Mouse (Mus musculus) midbrain, postnatal 0 days (tissue): Measurements from ENCODE around the gene Stx6. TPM values are rescaled to one million over a fixed set of nuclear protein-coding genes. Genes with fewer than 3 reads are reported as not detected.
A peak's percentile ranks its signal among the peaks of the same experiment; 100 is the strongest.

ENCODE experiments used
- ATAC-seq: fragments of 200-750 bp; cut with Nextera tagmentation; 2 replicates; pipeline ENCODE4 v1.8.0; 2017; ENCODE audit warnings: moderate number of reproducible peaks, mild to moderate bottlenecking, moderate TSS enrichment, moderate library complexity; ENCODE audit not compliant: low FRiP score
- DNase-seq: peaks from one replicate; pipeline ENCODE4 v3.0.0-alpha.2; 2015; ENCODE audit warnings: low spot score
- H3K27ac ChIP-seq: fragments of 300-500 bp; sonication (generic); 2 replicates; pipeline ENCODE4 v1.5.1; 2014; ENCODE audit warnings: low read depth, mild to moderate bottlenecking, low read length, mixed read lengths
- H3K27me3 ChIP-seq: fragments of 300-500 bp; sonication (generic); 2 replicates; pipeline ENCODE4 v1.6.1; 2014; ENCODE audit warnings: low read length, control low read depth, mixed read lengths; ENCODE audit not compliant: insufficient read depth
- H3K36me3 ChIP-seq: fragments of 300-500 bp; sonication (generic); 2 replicates; pipeline ENCODE4 v1.6.1; 2014; ENCODE audit warnings: low read length, control low read depth, mixed read lengths; ENCODE audit not compliant: insufficient read depth
- H3K4me1 ChIP-seq: fragments of 300-500 bp; sonication (generic); 2 replicates; pipeline ENCODE4 v1.6.1; 2014; ENCODE audit warnings: mild to moderate bottlenecking, control low read depth, antibody characterized with exemption, low read length, mixed read lengths; ENCODE audit not compliant: insufficient read depth
- H3K4me2 ChIP-seq: fragments of 300-500 bp; sonication (generic); 2 replicates; pipeline ENCODE4 v1.6.1; 2014; ENCODE audit warnings: low read depth, mild to moderate bottlenecking, low read length, mixed read lengths; ENCODE audit not compliant: poor library complexity, severe bottlenecking
- H3K4me3 ChIP-seq: fragments of 300-500 bp; sonication (generic); 2 replicates; pipeline ENCODE4 v1.5.1; 2014; ENCODE audit warnings: low read depth, mild to moderate bottlenecking, low read length, moderate library complexity
- H3K9ac ChIP-seq: fragments of 300-500 bp; sonication (generic); replicated peaks from 2 replicates; pipeline ENCODE4 v1.6.1; 2014; ENCODE audit warnings: mild to moderate bottlenecking, low read length, moderate library complexity, mixed read lengths; ENCODE audit not compliant: poor library complexity, severe bottlenecking
- H3K9me3 ChIP-seq: fragments of 300-500 bp; sonication (generic); 2 replicates; pipeline ENCODE4 v1.6.1; 2016; ENCODE audit warnings: low read length, control low read depth
- CTCF ChIP-seq: IDR thresholded peaks from 2 replicates; pipeline ENCODE4 v1.5.1; 2016; ENCODE audit warnings: antibody characterized with exemption, mild to moderate bottlenecking
- WGBS: fragments of 180-500 bp; shearing (Covaris S2); extraction: QIAGEN DNeasy Blood & Tissue Kit; methylation state at CpG from one replicate; pipeline ENCODE4 v1.1.7; 2014; 5-methylcytosine and 5-hydroxymethylcytosine counted together
- polyA plus RNA-seq: library from polyadenylated mRNA; unstranded; fragments of >200 nt; fragmentation: Nextera tagmentation; extraction: Ambion mirVana; gene quantifications from 2 replicates; pipeline ENCODE4 v1.2.1, GENCODE M21; 2015
- total RNA-seq: library from RNA; depleted of rRNA; stranded (reverse); fragments of >200 nt; gene quantifications from 2 replicates; pipeline ENCODE4 v1.2.3, GENCODE M21; 2014

The Stx6 gene
- total and polyA plus RNA-seq, 2 experiments from 2014 or later = 81.8 to 86.8 TPM

DNA sequence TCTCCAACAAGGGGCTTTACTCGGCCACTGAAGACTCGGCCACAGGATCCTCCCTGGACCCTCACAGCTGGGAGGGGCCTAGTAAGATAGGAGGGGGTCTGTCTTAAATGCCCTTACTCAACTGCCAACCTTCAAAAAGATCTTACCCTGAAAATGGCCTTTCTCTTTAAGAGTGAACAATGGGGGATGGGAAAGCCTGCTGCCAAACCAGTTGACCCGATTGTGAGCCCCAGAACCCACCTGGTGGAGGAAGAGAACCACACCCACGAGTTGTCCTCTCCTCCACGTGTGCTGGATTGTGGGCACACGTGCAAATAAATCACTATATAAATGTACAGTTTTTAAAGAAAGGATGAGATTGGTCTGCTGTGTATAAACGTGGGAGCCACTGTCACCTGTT lies 46.8 kb downstream of the Stx6 start:
- no peak for DNase-seq
- H3K9me3 ChIP-seq = no peaks in the 10 kb centered on the region
- H3K4me3 ChIP-seq = no peak overlapping the region
- no peaks in the 10 kb centered on the region for H3K27me3 ChIP-seq
- H3K4me1 ChIP-seq = peaks cover 7% of the 10 kb centered on the region; the same call in 1 of the 2 replicates
- WGBS = 55% methylated on average over 7 of the region's 7 CpGs
- no peak overlapping the region for H3K27ac ChIP-seq
- no peak for ATAC-seq
- H3K36me3 ChIP-seq = peaks cover 14% of the 10 kb centered on the region
- H3K9ac ChIP-seq = no peak overlapping the region
- TF ChIP-seq CTCF = peak; percentile 8; the same call in 1 of the 2 replicates
- no peak overlapping the region for H3K4me2 ChIP-seq

DNA sequence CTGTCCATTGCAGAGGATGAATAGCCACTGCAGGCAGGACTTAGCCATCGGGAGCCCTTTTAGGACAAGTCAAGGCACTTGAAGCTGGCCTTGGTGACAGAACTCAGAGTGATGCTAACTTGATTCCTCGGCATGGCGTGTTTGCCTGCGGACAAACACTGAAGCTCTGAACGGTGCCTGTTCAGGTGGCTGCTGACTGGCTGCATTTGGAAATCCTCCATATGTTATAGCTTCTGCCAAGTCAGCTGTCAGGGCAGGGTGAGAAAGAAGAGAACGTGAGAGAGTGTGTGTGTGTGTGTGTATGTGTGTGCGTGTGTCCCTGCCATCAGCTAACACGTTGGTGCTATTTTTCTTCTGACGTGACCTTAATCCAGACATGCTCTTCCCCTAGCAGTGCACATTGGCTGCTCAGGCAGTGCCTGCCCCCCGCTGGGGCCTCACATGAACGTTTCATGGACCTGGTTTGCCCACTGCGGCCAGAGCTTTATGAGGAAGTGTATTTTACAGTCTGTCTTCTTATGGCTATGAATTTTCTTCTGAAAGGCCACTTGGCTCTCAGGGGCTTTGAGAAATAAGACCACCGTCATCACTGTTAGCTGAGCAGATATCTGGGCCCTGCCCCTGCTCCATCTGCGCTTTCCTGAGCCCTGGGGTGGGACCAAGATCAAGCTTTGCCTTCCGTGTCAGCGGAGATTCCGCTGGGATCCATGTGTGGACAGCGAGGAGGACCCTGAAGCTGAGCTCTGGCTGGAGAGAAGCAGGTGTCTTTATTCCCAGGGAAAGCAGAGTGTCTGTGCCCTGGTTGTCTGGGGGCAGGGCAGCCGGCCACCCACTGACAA lies 47.5 kb downstream of the Stx6 start:
- Histone ChIP-seq H3K9ac (no peak overlapping the region), H3K27me3 (no peaks in the 10 kb centered on the region), H3K27ac (0 out of 2 replicates have a peak overlapping the region, but pooled peaks have one; percentile 18), H3K4me3 (no peak overlapping the region), H3K4me1 (peaks cover 7% of the 10 kb centered on the region; the same call in 1 of the 2 replicates), H3K9me3 (no peaks in the 10 kb centered on the region), H3K36me3 (peaks cover 14% of the 10 kb centered on the region), H3K4me2 (no peak overlapping the region)
- 63% methylated on average over 19 of the region's 19 CpGs for WGBS
- no peak for ATAC-seq
- DNase-seq = peak; percentile 67
- TF ChIP-seq CTCF = 0 out of 2 replicates have a peak, but pooled peaks have one; percentile 5

DNA sequence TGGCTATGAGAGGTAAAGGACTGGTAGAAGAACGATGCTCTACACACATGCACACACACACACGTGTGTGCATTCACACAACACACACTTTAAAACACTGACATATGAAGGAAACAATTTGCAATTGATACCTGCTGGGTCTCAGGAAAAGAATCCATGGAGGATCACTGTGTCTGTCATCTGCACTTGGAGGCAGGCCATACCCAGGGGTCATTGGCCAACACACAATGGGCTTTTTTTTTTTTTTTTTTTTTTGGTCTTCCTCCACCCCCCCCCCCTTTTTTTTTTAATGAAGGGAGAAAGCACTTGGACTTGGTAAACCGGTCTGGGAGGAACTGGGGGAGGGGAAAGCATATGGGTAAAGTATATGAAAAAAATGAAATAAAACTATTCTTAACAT lies 49.3 kb downstream of the Stx6 start:
- no peak overlapping the region for H3K9ac ChIP-seq
- H3K9me3 ChIP-seq = no peaks in the 10 kb centered on the region
- no peak for TF ChIP-seq CTCF
- no peak overlapping the region for H3K27ac ChIP-seq
- no peaks in the 10 kb centered on the region for H3K27me3 ChIP-seq
- peaks cover 9% of the 10 kb centered on the region for H3K36me3 ChIP-seq
- H3K4me2 ChIP-seq = no peak overlapping the region
- peaks cover 15% of the 10 kb centered on the region for H3K4me1 ChIP-seq
- 77% methylated on average over 3 of the region's 3 CpGs for WGBS
- ATAC-seq (no peak), DNase-seq (no peak)
- H3K4me3 ChIP-seq = no peak overlapping the region

DNA sequence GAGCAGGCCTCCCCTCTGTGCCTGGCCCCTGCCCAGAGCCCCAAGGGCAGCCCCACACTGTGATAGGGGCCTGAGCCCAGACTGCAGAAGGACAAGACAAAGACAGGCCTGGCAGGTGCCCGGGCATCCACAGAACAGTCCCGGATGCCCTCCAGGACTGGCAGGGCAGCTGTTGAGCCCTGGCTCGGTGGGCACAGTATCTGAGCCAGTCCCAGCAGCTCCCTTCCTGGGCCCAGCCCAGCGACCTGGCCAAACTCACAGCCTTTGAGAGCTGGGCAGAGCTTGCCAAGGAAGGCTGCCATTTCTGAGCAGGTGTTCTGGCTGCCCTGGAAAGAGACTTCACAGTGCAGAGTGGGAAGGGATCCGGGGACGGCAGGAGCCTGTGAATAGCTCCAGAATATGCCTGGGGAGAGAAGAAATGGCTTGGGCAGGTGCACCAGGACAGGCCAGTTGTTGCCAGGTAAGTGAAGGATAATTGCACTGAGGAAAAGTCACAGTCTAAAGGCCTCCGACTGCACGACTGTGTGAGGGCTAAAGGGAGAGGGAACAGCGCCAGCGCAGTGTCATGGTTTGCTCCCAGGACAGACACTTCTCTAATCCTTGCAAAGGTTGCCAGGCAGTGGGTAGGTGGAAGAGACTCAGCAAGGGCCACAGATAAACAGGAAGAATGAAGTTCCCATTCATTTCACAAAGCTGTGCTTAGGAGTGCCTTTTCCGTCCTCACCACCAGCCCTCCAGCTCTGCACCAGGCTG lies 51.7 kb downstream of the Stx6 start:
- no peak overlapping the region for H3K9ac ChIP-seq
- H3K4me3 ChIP-seq = no peak overlapping the region
- no peak for TF ChIP-seq CTCF
- no peaks in the 10 kb centered on the region for H3K27me3 ChIP-seq
- WGBS = 63% methylated on average over 11 of the region's 11 CpGs
- 0 out of 2 replicates have a peak overlapping the region, but pooled peaks have one; percentile 26 for H3K27ac ChIP-seq
- no peak overlapping the region for H3K4me2 ChIP-seq
- H3K4me1 ChIP-seq = peaks cover 17% of the 10 kb centered on the region
- ATAC-seq (peak; percentile 45), DNase-seq (peak; percentile 86)
- no peaks in the 10 kb centered on the region for H3K9me3 ChIP-seq
- H3K36me3 ChIP-seq = peaks cover 9% of the 10 kb centered on the region

DNA sequence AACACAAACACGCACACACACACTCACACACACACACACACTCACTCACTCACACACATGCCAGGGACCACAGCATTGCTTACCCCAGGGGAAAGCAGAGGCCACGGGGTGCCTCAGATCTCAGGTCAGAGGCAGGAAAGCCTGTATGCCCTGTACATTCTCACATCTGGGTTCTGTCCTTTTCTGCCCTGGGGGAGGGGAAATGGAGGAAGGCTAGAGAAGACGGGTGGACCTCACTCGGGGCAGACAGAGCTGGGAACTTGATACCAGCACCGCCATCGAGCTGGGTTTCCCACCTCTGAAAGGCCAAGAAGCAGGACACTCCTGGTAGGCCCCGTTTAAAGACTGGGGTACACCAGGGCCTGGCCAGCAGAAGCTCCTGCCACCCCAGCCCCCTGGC lies 52.5 kb downstream of the Stx6 start:
- H3K4me1 ChIP-seq = peaks cover 17% of the 10 kb centered on the region
- DNase-seq (no peak), ATAC-seq (no peak)
- peaks cover 9% of the 10 kb centered on the region for H3K36me3 ChIP-seq
- H3K27me3 ChIP-seq = no peaks in the 10 kb centered on the region
- no peaks in the 10 kb centered on the region for H3K9me3 ChIP-seq
- no peak overlapping the region for H3K9ac ChIP-seq
- no peak overlapping the region for H3K4me3 ChIP-seq
- TF ChIP-seq CTCF = no peak
- 60% methylated on average over 7 of the region's 7 CpGs for WGBS
- H3K4me2 ChIP-seq = no peak overlapping the region
- no peak overlapping the region for H3K27ac ChIP-seq

DNA sequence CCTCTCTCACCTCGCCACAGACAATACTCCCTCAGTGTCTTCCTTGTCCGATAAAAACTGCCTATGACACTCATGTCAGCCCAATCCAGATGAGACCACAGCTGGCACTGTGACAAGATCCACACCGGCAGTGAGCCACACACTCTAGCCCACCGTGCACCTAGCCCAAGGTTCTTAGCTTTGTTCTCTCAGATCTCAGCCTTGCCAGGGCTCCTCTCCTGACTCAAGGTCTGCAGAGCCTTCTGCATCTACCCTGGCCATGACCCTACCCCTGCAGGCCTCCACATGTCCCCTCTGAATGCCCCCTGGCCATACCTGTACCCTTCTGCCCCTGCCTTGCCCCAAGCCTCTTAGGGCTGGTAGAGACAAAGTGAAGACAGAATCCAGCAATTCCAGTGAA lies 53.6 kb downstream of the Stx6 start:
- ATAC-seq = no peak

More for the DNA sequence above, 53.6 kb downstream of the Stx6 start:
- H3K4me3 ChIP-seq = no peak overlapping the region
- no peak overlapping the region for H3K9ac ChIP-seq
- DNase-seq = no peak
- TF ChIP-seq CTCF = no peak
- H3K36me3 ChIP-seq = peaks cover 7% of the 10 kb centered on the region; the same call in 1 of the 2 replicates
- no peaks in the 10 kb centered on the region for H3K27me3 ChIP-seq
- 17% methylated on average over 4 of the region's 4 CpGs for WGBS
- peak overlapping the region; percentile 47 for H3K27ac ChIP-seq
- H3K9me3 ChIP-seq = no peaks in the 10 kb centered on the region
- H3K4me2 ChIP-seq = no peak overlapping the region
- peaks cover 17% of the 10 kb centered on the region for H3K4me1 ChIP-seq
